Mouse (Mus musculus) erythroblast, embryonic 14.5 days (primary cell): Measurements from ENCODE around the gene Tubgcp2.

Source experiments
- GATA1 ChIP-seq: IDR thresholded peaks from 2 replicates; pipeline ENCODE4 v1.6.1; 2012; ENCODE audit warnings: low read length, inconsistent platforms, mixed read lengths
- TAL1 ChIP-seq: IDR thresholded peaks from 3 replicates; pipeline ENCODE4 v1.6.1; 2012; ENCODE audit warnings: low read length, inconsistent platforms, mixed read lengths

DNA sequence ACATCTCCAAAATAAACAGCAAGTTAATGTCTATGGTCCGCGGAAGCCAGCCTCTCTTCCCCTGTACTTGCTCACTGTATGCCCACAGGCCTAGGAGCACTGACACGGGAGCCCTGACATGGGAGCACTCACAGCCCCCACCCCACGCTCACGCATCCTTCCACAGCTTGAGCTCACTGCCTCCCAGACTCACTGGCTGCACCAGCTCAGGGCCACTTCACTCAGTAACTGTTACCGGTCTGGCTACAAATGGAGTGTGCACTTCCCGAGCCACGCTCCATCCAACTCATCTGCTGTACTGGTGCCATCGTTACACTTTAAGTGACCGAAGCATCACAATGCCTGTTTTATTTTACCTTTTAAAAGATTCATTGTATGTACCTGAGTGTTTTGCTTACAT lies 4.1 kb downstream of the Tubgcp2 start:
- no peak for TF ChIP-seq TAL1
- TF ChIP-seq GATA1 = no peak
